Mouse (Mus musculus): ENCODE measurements at regions not wholly inside any gene's neighbourhood (a gene's known extent, or its start where the extent isn't known, plus 50 kb on each side); places are given as distances from the start of the nearest gene placed in this dataset.

- Histone ChIP-seq H3K9ac (ENCODE audit: low read depth, low read length) (no peak overlapping the region), H3K4me1 (ENCODE audit: control insufficient read depth, insufficient read depth, low read length) (no peaks in the 10 kb centered on the region), H3K36me3 (ENCODE audit: control insufficient read depth, insufficient read depth, low read length) (no peaks in the 10 kb centered on the region), H3K27ac (ENCODE audit: low read length) (no peak overlapping the region), H3K4me2 (ENCODE audit: low read length) (no peak overlapping the region), H3K27me3 (ENCODE audit: control insufficient read depth, insufficient read depth, low read depth, low read length) (no peaks in the 10 kb centered on the region), H3K4me3 (ENCODE audit: low read depth, low read length) (no peak overlapping the region), H3K9me3 (replicated peaks; ENCODE audit: control insufficient read depth, low read length, poor library complexity, severe bottlenecking) (no peaks in the 10 kb centered on the region)
- 37% methylated on average over 13 of the region's 13 CpGs for WGBS
- ATAC-seq, result peak; percentile 56; the same call in 1 of the 2 replicates
Measured at GRCm38 (mm10) chr1:34642304-34642893, 62.9 kb downstream of the Amer3 start.

GRCm38 (mm10) chr1:34653963-34654644, 74.6 kb downstream of the Amer3 start:
- H3K4me2 ChIP-seq (ENCODE audit: low read length), result no peak overlapping the region
- H3K4me3 ChIP-seq (ENCODE audit: low read depth, low read length), result no peak overlapping the region
- H3K4me1 ChIP-seq (ENCODE audit: control insufficient read depth, insufficient read depth, low read length), result no peaks in the 10 kb centered on the region
- no peaks in the 10 kb centered on the region for H3K27me3 ChIP-seq (ENCODE audit: control insufficient read depth, insufficient read depth, low read depth, low read length)
- ATAC-seq, result no peak
- H3K27ac ChIP-seq (ENCODE audit: low read length), result no peak overlapping the region
- 93% methylated on average over 10 of the region's 10 CpGs for WGBS
- H3K36me3 ChIP-seq (ENCODE audit: control insufficient read depth, insufficient read depth, low read length), result no peaks in the 10 kb centered on the region
- H3K9me3 ChIP-seq (replicated peaks; ENCODE audit: control insufficient read depth, low read length, poor library complexity, severe bottlenecking), result no peaks in the 10 kb centered on the region
- H3K9ac ChIP-seq (ENCODE audit: low read depth, low read length), result no peak overlapping the region

GRCm38 (mm10) chr1:34657481-34657880, 78.0 kb downstream of the Amer3 start:
- Histone ChIP-seq H3K4me2 (ENCODE audit: low read length) (no peak overlapping the region), H3K4me1 (ENCODE audit: control insufficient read depth, insufficient read depth, low read length) (no peaks in the 10 kb centered on the region), H3K27ac (ENCODE audit: low read length) (no peak overlapping the region), H3K27me3 (ENCODE audit: control insufficient read depth, insufficient read depth, low read depth, low read length) (no peaks in the 10 kb centered on the region), H3K4me3 (ENCODE audit: low read depth, low read length) (no peak overlapping the region), H3K9ac (ENCODE audit: low read depth, low read length) (no peak overlapping the region), H3K9me3 (replicated peaks; ENCODE audit: control insufficient read depth, low read length, poor library complexity, severe bottlenecking) (no peaks in the 10 kb centered on the region), H3K36me3 (ENCODE audit: control insufficient read depth, insufficient read depth, low read length) (no peaks in the 10 kb centered on the region)
- ATAC-seq, result no peak

- no peaks in the 10 kb centered on the region for H3K27me3 ChIP-seq (ENCODE audit: control insufficient read depth, insufficient read depth, low read depth, low read length)
- H3K9me3 ChIP-seq (replicated peaks; ENCODE audit: control insufficient read depth, low read length, poor library complexity, severe bottlenecking), result no peaks in the 10 kb centered on the region
- H3K36me3 ChIP-seq (ENCODE audit: control insufficient read depth, insufficient read depth, low read length), result no peaks in the 10 kb centered on the region
- H3K4me2 ChIP-seq (ENCODE audit: low read length), result no peak overlapping the region
- no peaks in the 10 kb centered on the region for H3K4me1 ChIP-seq (ENCODE audit: control insufficient read depth, insufficient read depth, low read length)
- H3K4me3 ChIP-seq (ENCODE audit: low read depth, low read length), result no peak overlapping the region
- ATAC-seq, result peak; percentile 37; the same call in 1 of the 2 replicates
- H3K9ac ChIP-seq (ENCODE audit: low read depth, low read length), result no peak overlapping the region
- WGBS, result 57% methylated on average over 4 of the region's 4 CpGs
- H3K27ac ChIP-seq (ENCODE audit: low read length), result peak overlapping the region; percentile 79
Measured at GRCm38 (mm10) chr1:34663875-34664547, 84.6 kb downstream of the Amer3 start.

- no peak overlapping the region for H3K9ac ChIP-seq (ENCODE audit: low read depth, low read length)
Measured at GRCm38 (mm10) chr1:34664816-34665511, 85.5 kb downstream of the Amer3 start.

GRCm38 (mm10) chr1:34665512-34665854, 86.0 kb downstream of the Amer3 start:
- H3K27ac ChIP-seq (ENCODE audit: low read length), result peak overlapping the region; percentile 71
- no peak overlapping the region for H3K9ac ChIP-seq (ENCODE audit: low read depth, low read length)
- no peak overlapping the region for H3K4me2 ChIP-seq (ENCODE audit: low read length)
- H3K4me1 ChIP-seq (ENCODE audit: control insufficient read depth, insufficient read depth, low read length), result no peaks in the 10 kb centered on the region
- H3K36me3 ChIP-seq (ENCODE audit: control insufficient read depth, insufficient read depth, low read length), result no peaks in the 10 kb centered on the region
- ATAC-seq, result no peak; the same call in 1 of the 2 replicates
- H3K4me3 ChIP-seq (ENCODE audit: low read depth, low read length), result no peak overlapping the region
- no peaks in the 10 kb centered on the region for H3K9me3 ChIP-seq (replicated peaks; ENCODE audit: control insufficient read depth, low read length, poor library complexity, severe bottlenecking)
- 53% methylated on average over 5 of the region's 5 CpGs for WGBS
- no peaks in the 10 kb centered on the region for H3K27me3 ChIP-seq (ENCODE audit: control insufficient read depth, insufficient read depth, low read depth, low read length)

More at GRCm38 (mm10) chr1:34664816-34665511, 85.5 kb downstream of the Amer3 start:
- Histone ChIP-seq H3K27ac (ENCODE audit: low read length) (peak overlapping the region; percentile 79), H3K4me3 (ENCODE audit: low read depth, low read length) (no peak overlapping the region), H3K27me3 (ENCODE audit: control insufficient read depth, insufficient read depth, low read depth, low read length) (no peaks in the 10 kb centered on the region), H3K9me3 (replicated peaks; ENCODE audit: control insufficient read depth, low read length, poor library complexity, severe bottlenecking) (no peaks in the 10 kb centered on the region), H3K4me1 (ENCODE audit: control insufficient read depth, insufficient read depth, low read length) (no peaks in the 10 kb centered on the region), H3K4me2 (ENCODE audit: low read length) (no peak overlapping the region), H3K36me3 (ENCODE audit: control insufficient read depth, insufficient read depth, low read length) (no peaks in the 10 kb centered on the region)
- ATAC-seq, result peak; percentile 83
- 44% methylated on average over 11 of the region's 11 CpGs for WGBS

- Histone ChIP-seq H3K4me1 (ENCODE audit: control insufficient read depth, insufficient read depth, low read length) (no peaks in the 10 kb centered on the region), H3K27me3 (ENCODE audit: control insufficient read depth, insufficient read depth, low read depth, low read length) (no peaks in the 10 kb centered on the region), H3K4me2 (ENCODE audit: low read length) (no peak overlapping the region), H3K9me3 (replicated peaks; ENCODE audit: control insufficient read depth, low read length, poor library complexity, severe bottlenecking) (no peaks in the 10 kb centered on the region), H3K27ac (ENCODE audit: low read length) (peak overlapping the region; percentile 71), H3K4me3 (ENCODE audit: low read depth, low read length) (no peak overlapping the region), H3K9ac (ENCODE audit: low read depth, low read length) (no peak overlapping the region), H3K36me3 (ENCODE audit: control insufficient read depth, insufficient read depth, low read length) (no peaks in the 10 kb centered on the region)
- ATAC-seq, result peak; percentile 83
- 29% methylated on average over 13 of the region's 13 CpGs for WGBS
Measured at GRCm38 (mm10) chr1:34666226-34666662, 86.8 kb downstream of the Amer3 start.

- peak overlapping the region; percentile 96 for H3K4me2 ChIP-seq (ENCODE audit: low read length)
- H3K4me3 ChIP-seq (ENCODE audit: low read depth, low read length), result no peak overlapping the region
- H3K27ac ChIP-seq (ENCODE audit: low read length), result no peak overlapping the region
- 61% methylated on average over 12 of the region's 12 CpGs for WGBS
- H3K9me3 ChIP-seq (replicated peaks; ENCODE audit: control insufficient read depth, low read length, poor library complexity, severe bottlenecking), result no peaks in the 10 kb centered on the region
- no peaks in the 10 kb centered on the region for H3K36me3 ChIP-seq (ENCODE audit: control insufficient read depth, insufficient read depth, low read length)
- ATAC-seq, result no peak
- H3K9ac ChIP-seq (ENCODE audit: low read depth, low read length), result no peak overlapping the region
- H3K4me1 ChIP-seq (ENCODE audit: control insufficient read depth, insufficient read depth, low read length), result peaks cover 16% of the 10 kb centered on the region
- peaks cover 13% of the 10 kb centered on the region for H3K27me3 ChIP-seq (ENCODE audit: control insufficient read depth, insufficient read depth, low read depth, low read length)
Measured at GRCm38 (mm10) chr1:34677105-34677741, 97.8 kb downstream of the Amer3 start.

All from midbrain, embryonic 16.5 days (tissue).